Mouse (Mus musculus) forebrain, embryonic 12.5 days (tissue): ENCODE data around the gene Scpep1. TPM values are rescaled to one million over a fixed set of nuclear protein-coding genes. Genes with fewer than 3 reads are reported as not detected.

ENCODE experiments used
- ATAC-seq: fragments of 200-750 bp; cut with Nextera tagmentation; 2 replicates; pipeline ENCODE4 v1.8.0; 2017; ENCODE audit warnings: moderate TSS enrichment; ENCODE audit not compliant: low FRiP score
- H3K27ac ChIP-seq: fragments of 300-500 bp; sonication (generic); 2 replicates; pipeline ENCODE4 v1.5.1; 2016; ENCODE audit warnings: mild to moderate bottlenecking
- H3K27me3 ChIP-seq: fragments of 300-500 bp; sonication (generic); 2 replicates; pipeline ENCODE4 v1.6.1; 2016; ENCODE audit warnings: mild to moderate bottlenecking
- H3K36me3 ChIP-seq: fragments of 300-500 bp; sonication (generic); replicated peaks from 2 replicates; pipeline ENCODE4 v1.6.1; 2016; ENCODE audit warnings: mild to moderate bottlenecking
- H3K4me1 ChIP-seq: fragments of 300-500 bp; sonication (generic); 2 replicates; pipeline ENCODE4 v1.6.1; 2016
- H3K4me2 ChIP-seq: fragments of 300-500 bp; sonication (generic); 2 replicates; pipeline ENCODE4 v1.6.1; 2016; ENCODE audit warnings: mild to moderate bottlenecking, moderate library complexity
- H3K4me3 ChIP-seq: fragments of 300-500 bp; sonication (generic); replicated peaks from 2 replicates; pipeline ENCODE4 v1.5.1; 2016; ENCODE audit warnings: mild to moderate bottlenecking
- H3K9ac ChIP-seq: fragments of 300-500 bp; sonication (generic); 2 replicates; pipeline ENCODE4 v1.6.1; 2016; ENCODE audit warnings: mild to moderate bottlenecking
- H3K9me3 ChIP-seq: fragments of 300-500 bp; sonication (generic); 2 replicates; pipeline ENCODE4 v1.6.1; 2016
- WGBS: fragments of 180-500 bp; shearing (Covaris S2); methylation state at CpG from one replicate; pipeline ENCODE4 v1.1.7; 2016; 5-methylcytosine and 5-hydroxymethylcytosine counted together
- polyA plus RNA-seq: library from polyadenylated mRNA; unstranded; fragments of >200 nt; fragmentation: Nextera tagmentation; extraction: Ambion mirVana; gene quantifications from 2 replicates; pipeline ENCODE4 v1.2.1, GENCODE M21; 2016

Scpep1 gene
- polyA plus RNA-seq, 1 experiment from 2014 or later: 47.3 TPM

DNA sequence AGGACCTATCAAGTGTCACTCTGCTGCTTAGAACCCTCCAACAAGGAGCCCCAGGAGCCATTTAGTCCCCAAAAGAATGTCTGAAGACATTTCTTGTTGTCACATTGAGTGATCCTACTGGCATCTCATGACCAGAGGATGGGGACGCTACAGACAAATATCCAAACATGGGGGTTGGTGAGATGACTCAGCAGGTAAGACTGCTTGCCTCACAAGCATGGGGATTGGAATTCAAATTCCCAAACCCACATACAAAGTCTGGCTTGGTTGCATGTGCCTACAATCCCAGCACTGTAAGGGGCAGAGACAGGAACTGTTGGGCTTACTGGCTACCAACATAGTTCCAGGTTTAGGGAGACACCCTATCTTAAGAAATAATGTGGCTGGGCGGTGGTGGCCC lies 17.4 kb downstream of the Scpep1 start:
- no peak overlapping the region for H3K9ac ChIP-seq
- H3K27me3 ChIP-seq: no peaks in the 10 kb centered on the region
- H3K4me1 ChIP-seq: no peaks in the 10 kb centered on the region
- 86% methylated on average over 2 of the region's 2 CpGs for WGBS
- no peak overlapping the region for H3K4me2 ChIP-seq
- no peak overlapping the region for H3K4me3 ChIP-seq
- peaks cover 47% of the 10 kb centered on the region for H3K36me3 ChIP-seq
- ATAC-seq: no peak
- H3K9me3 ChIP-seq: no peaks in the 10 kb centered on the region
- H3K27ac ChIP-seq: no peak overlapping the region

DNA sequence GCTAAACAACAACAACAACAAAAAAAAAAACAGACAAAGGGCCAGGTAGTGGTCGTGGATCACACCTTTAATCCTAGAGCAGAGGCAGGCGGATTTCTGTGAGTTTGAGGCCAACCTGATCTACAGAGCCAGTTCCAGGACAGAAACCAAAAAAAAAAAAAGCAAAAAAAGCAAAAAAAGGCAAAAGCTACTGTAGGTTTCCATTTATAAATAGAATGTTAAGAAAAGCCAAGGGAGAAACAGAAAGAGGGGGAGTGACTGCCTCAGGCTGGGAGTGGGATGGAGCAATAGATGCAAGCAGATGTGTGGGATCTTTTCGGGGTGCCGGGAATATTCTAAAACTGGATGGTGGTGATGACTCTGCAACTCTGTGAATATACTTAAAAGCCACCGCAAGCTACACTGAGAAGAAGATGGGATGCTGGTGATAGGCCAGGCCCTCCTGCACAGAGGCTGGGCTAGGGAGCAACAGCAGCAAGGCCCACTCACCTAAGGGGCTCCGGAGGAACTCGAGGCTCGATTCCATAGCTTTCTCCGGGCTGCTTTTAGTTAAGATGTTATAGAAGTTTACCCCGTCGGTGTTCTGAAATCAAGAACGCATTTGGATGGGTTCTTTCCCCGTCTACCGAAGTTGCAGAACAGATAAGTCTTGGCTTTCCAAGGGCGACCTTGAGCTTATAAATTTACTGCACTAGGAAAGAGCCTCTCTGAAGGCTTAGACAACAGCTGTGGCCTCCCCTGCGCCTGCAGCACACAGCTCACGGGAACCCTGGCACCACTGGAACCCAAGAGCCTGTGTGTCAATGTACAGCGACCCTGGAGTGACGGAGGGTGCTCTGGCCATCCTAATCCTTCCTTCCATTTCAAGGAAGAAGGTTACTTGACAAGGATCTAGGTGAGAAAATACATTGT lies 20.9 kb downstream of the Scpep1 start:
- ATAC-seq: no peak
- H3K36me3 ChIP-seq: peaks cover 49% of the 10 kb centered on the region
- H3K9me3 ChIP-seq: no peaks in the 10 kb centered on the region
- H3K27me3 ChIP-seq: no peaks in the 10 kb centered on the region
- 95% methylated on average over 19 of the region's 19 CpGs for WGBS
- H3K27ac ChIP-seq: no peak overlapping the region
- no peak overlapping the region for H3K4me2 ChIP-seq
- H3K4me3 ChIP-seq: no peak overlapping the region
- H3K9ac ChIP-seq: no peak overlapping the region
- no peaks in the 10 kb centered on the region for H3K4me1 ChIP-seq

DNA sequence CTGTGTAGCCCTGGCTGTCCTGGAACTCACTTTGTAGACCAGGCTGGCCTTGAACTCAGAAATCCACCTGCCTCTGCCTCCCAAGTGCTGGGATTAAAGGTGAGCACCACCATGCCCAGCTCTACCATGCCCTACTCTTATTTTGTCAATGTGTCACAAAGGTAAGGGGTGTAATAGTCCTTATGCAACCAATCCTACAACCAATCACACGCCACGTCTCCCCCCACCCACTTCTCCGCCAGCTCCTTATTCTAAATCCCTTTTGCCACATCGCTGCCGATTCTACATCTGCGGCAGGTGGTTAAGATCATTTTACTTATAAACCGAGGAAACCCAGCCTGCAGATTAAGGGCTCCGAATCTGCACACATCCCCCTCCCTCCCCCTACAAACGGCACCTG lies 22.2 kb downstream of the Scpep1 start:
- Histone ChIP-seq H3K4me1 (no peaks in the 10 kb centered on the region), H3K9ac (no peak overlapping the region), H3K9me3 (no peaks in the 10 kb centered on the region), H3K27me3 (no peaks in the 10 kb centered on the region), H3K4me2 (no peak overlapping the region), H3K4me3 (no peak overlapping the region), H3K27ac (no peak overlapping the region), H3K36me3 (peaks cover 56% of the 10 kb centered on the region)
- no peak for ATAC-seq
- 93% methylated on average over 9 of the region's 9 CpGs for WGBS

DNA sequence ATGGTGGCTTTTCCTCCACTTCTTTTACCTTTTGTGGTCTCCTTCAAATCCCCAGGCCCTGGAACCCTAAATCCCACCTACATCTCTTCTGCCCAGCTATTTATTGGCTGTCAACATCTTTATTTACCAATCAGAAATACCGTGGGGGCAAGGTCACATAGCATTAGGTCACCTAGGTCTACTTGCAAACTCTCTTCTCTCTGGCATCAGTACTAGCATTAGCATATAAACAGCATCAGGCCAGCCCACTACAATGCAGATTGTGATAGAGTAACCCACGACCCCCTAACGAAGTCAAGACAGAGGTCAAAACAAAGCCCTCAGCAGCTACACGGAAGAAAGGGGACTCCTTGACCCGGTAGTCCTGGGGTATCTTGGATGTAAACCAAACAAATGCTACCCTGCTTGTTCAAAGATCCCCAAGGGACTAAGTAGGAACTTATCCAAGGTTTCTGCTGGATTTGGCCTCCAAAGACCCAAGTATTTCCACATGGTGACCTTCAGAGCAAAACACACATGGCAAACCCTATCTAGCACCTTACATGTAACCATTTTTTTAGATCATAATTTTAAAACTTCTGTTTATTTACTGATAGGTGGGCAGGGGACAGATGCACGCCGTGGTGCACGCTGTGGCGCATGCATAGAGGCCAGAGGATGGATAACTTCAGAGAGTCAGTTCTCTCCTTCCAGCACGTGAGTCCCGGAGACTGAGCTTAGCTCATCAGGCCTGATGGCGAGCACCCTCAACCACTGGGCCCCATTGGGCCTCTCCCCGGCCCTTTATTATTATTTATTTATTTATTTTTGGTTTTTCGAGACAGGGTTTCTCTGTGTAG lies 23.4 kb downstream of the Scpep1 start:
- 76% methylated on average over 14 of the region's 14 CpGs for WGBS

DNA sequence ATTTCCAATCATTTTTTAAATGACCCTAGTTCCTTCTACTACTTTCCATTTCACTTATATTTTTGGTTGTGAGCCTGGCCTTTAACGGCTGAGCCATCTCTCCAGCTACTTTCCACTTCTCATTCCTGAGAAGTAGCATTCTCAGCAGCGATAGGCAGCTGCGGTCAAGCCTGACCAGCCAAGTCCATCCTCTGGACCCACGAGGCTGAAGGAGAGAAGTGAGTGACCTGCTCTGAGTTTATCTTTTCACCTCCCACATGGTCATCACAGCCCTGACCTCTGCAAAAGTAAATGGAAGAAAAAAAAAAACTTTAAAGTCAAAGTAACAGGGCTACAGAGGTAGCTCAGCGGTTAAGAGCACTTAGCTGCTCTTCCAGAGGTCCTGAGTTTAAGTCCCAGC lies 28.7 kb downstream of the Scpep1 start:
- WGBS: 94% methylated on average over 5 of the region's 5 CpGs
- H3K27ac ChIP-seq: no peak overlapping the region
- peaks cover 68% of the 10 kb centered on the region for H3K36me3 ChIP-seq
- no peaks in the 10 kb centered on the region for H3K27me3 ChIP-seq
- no peak overlapping the region for H3K4me2 ChIP-seq
- H3K4me1 ChIP-seq: no peaks in the 10 kb centered on the region
- ATAC-seq: no peak
- H3K4me3 ChIP-seq: no peak overlapping the region
- H3K9ac ChIP-seq: no peak overlapping the region
- H3K9me3 ChIP-seq: no peaks in the 10 kb centered on the region

More for the DNA sequence above, 23.4 kb downstream of the Scpep1 start:
- no peak overlapping the region for H3K27ac ChIP-seq
- H3K27me3 ChIP-seq: no peaks in the 10 kb centered on the region
- H3K9ac ChIP-seq: no peak overlapping the region
- no peaks in the 10 kb centered on the region for H3K4me1 ChIP-seq
- peaks cover 57% of the 10 kb centered on the region for H3K36me3 ChIP-seq
- H3K9me3 ChIP-seq: no peaks in the 10 kb centered on the region
- no peak overlapping the region for H3K4me3 ChIP-seq
- no peak for ATAC-seq
- no peak overlapping the region for H3K4me2 ChIP-seq

DNA sequence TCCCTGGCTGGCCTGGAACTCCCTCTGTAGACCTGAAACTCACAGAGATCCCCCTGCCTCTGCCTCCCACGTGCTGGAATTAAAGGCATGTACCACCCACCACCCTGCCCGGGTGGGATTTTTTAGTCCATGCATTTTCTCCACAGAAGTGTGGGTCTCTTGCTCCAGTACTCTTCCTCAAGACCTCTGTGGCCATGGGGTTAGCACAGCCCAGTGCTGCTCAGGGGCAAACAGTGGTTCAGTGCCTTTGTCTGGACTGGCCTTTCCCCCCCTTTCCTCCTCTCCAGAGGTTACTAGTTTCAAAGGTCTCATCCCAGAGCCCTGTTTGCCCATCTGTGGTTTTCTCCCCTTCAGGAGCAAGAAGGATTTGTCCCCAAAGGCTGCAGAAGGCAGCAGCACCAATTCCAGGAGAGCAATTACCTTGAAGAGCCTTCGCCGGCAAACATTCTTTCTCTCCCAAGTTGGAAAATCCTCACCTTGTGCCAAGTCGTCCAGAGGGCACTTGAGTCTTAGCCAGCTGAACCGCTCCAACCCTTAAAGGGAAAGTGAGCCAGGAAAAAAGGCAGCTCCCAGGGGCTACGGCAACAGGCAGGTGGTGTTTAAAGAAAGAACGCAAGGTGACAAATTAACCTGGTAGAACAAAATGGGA lies 45.8 kb downstream of the Scpep1 start:
- H3K27ac ChIP-seq: no peak overlapping the region
- no peaks in the 10 kb centered on the region for H3K4me1 ChIP-seq
- no peak overlapping the region for H3K4me2 ChIP-seq
- no peaks in the 10 kb centered on the region for H3K27me3 ChIP-seq
- no peak overlapping the region for H3K4me3 ChIP-seq
- ATAC-seq: no peak
- 89% methylated on average over 8 of the region's 8 CpGs for WGBS
- no peak overlapping the region for H3K9ac ChIP-seq
- H3K9me3 ChIP-seq: no peaks in the 10 kb centered on the region
- H3K36me3 ChIP-seq: no peaks in the 10 kb centered on the region

DNA sequence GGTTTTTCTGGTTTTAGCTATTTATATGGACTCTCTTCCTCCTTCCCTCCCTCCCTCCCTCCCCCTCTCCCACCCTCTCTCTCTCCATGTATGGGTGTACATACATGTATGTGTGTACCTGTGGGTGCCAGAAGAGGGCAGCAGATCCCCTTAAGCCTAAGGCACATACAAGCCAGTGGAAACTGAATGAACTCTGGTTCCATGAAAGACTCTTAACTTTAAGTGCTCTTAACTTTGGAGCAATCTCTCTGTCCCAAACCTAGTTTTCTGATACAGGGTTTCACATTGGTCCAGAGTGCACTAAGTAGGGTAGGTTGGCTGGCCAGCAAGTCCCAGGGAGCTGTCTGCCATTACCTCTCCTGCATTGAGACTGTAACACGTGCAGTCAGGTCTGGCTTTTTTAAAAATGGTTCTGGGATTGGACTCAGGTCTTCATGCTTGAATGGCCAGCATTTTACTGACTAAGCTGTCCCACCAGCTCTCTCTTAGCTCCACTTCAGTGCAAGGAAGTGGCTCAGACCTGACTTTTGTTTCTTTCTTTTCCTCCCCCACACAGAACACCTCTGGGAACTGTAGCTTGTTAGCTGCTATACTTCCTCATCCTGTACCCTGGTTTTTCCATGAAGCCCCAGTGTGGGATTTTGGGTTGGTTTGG lies 46.6 kb downstream of the Scpep1 start:
- H3K27ac ChIP-seq: no peak overlapping the region
- no peaks in the 10 kb centered on the region for H3K36me3 ChIP-seq
- WGBS: 94% methylated on average over 1 of the region's 1 CpGs
- H3K27me3 ChIP-seq: no peaks in the 10 kb centered on the region
- H3K9ac ChIP-seq: no peak overlapping the region
- H3K4me3 ChIP-seq: no peak overlapping the region
- H3K9me3 ChIP-seq: no peaks in the 10 kb centered on the region
- no peak for ATAC-seq
- no peaks in the 10 kb centered on the region for H3K4me1 ChIP-seq
- H3K4me2 ChIP-seq: no peak overlapping the region

DNA sequence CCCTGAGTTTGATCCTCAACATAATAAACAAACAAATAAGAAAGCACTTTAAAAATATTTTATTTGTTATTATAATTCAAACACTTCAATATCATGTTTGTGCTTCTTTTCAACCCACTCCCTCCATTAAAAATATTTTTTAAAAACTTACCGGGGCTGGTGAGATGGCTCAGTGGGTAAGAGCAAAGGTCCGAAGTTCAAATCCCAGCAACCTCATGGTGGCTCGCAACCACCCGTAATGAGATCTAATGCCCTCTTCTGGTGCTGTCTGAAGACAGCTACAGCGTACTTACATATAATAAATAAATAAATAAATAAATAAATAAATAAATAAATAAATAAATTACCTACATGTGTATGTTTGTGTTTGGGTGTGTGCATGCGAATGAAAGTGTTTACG lies 47.4 kb downstream of the Scpep1 start:
- ATAC-seq: no peak
- no peaks in the 10 kb centered on the region for H3K4me1 ChIP-seq
- no peaks in the 10 kb centered on the region for H3K27me3 ChIP-seq
- H3K27ac ChIP-seq: no peak overlapping the region
- H3K9ac ChIP-seq: no peak overlapping the region
- H3K36me3 ChIP-seq: no peaks in the 10 kb centered on the region
- H3K9me3 ChIP-seq: no peaks in the 10 kb centered on the region
- H3K4me2 ChIP-seq: no peak overlapping the region
- WGBS: 96% methylated on average over 7 of the region's 7 CpGs
- H3K4me3 ChIP-seq: no peak overlapping the region

DNA sequence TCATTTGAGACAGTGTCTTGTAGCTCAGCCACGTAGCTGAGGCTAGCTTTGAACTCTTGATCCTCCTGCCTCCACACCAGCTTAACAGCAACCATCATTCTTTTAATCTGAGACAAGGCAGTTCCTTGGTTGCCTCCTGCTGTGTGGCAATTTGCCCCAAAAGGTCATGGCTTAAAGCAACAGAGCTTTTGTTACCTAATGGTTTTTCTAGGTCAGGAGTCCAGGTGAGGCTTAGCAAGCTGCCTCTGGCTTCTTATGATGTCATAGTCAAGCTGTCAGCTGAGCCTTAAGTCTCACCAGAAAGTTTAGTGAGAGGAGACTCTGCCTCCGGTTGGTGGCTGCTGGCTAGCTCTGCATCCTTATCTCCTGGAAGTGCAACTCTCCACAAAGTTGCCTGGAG lies 49.6 kb downstream of the Scpep1 start:
- H3K36me3 ChIP-seq: no peaks in the 10 kb centered on the region
- 31% methylated on average over 2 of the region's 2 CpGs for WGBS
- H3K4me2 ChIP-seq: no peak overlapping the region
- H3K9me3 ChIP-seq: no peaks in the 10 kb centered on the region
- no peak overlapping the region for H3K9ac ChIP-seq
- H3K4me3 ChIP-seq: no peak overlapping the region
- no peak for ATAC-seq
- H3K27me3 ChIP-seq: no peaks in the 10 kb centered on the region
- no peaks in the 10 kb centered on the region for H3K4me1 ChIP-seq
- no peak overlapping the region for H3K27ac ChIP-seq

DNA sequence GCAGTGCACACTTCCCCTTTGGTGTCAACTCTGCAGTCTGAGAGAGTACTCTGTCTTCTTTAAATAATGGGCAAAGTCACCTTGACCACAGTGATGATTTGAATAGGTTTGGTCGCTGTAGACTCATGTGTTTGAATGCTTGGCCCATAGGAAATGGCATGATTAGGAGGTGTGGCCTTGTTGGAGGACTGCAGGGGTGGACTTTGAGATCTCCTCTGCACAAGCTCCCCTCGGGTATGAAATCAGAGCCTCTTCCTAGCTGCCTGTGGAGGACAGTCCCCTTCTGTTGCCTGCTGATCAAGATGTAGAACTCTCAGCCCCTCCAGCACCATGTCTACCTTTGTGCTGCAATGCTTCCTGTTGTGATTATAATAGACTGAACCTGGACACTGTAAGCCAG lies 51.2 kb downstream of the Scpep1 start:
- 79% methylated on average over 2 of the region's 2 CpGs for WGBS
- H3K27me3 ChIP-seq: no peaks in the 10 kb centered on the region
- H3K9me3 ChIP-seq: no peaks in the 10 kb centered on the region
- no peak overlapping the region for H3K4me2 ChIP-seq
- H3K36me3 ChIP-seq: no peaks in the 10 kb centered on the region
- no peak overlapping the region for H3K4me3 ChIP-seq
- no peaks in the 10 kb centered on the region for H3K4me1 ChIP-seq
- no peak overlapping the region for H3K27ac ChIP-seq
- H3K9ac ChIP-seq: no peak overlapping the region
- no peak for ATAC-seq

DNA sequence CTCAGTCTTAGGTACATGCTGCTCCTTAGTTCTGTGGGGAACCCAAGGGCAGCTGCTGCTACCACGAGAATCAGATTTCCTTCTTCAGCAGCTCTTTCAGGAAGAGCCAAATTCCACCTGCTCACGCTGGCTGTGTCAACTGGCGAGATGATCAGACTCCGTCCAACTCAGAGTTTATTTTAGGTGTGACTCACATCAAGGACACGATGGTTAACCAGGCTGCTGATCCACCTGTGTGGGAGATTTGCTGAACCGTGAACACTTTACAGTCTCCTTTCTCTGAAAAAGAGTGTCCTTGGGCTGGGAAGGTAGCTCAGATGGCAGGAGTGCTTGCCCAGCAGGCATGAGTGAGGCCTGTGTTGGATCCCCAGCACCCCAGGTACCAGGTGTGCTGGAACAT lies 52.5 kb downstream of the Scpep1 start:
- no peaks in the 10 kb centered on the region for H3K9me3 ChIP-seq
- peaks cover 4% of the 10 kb centered on the region; the same call in 1 of the 2 replicates for H3K27me3 ChIP-seq
- H3K36me3 ChIP-seq: no peaks in the 10 kb centered on the region
- no peak overlapping the region for H3K27ac ChIP-seq
- WGBS: 88% methylated on average over 6 of the region's 6 CpGs
- H3K4me2 ChIP-seq: no peak overlapping the region
- no peak overlapping the region for H3K9ac ChIP-seq
- no peaks in the 10 kb centered on the region; the same call in 1 of the 2 replicates for H3K4me1 ChIP-seq
- H3K4me3 ChIP-seq: no peak overlapping the region
- ATAC-seq: no peak

DNA sequence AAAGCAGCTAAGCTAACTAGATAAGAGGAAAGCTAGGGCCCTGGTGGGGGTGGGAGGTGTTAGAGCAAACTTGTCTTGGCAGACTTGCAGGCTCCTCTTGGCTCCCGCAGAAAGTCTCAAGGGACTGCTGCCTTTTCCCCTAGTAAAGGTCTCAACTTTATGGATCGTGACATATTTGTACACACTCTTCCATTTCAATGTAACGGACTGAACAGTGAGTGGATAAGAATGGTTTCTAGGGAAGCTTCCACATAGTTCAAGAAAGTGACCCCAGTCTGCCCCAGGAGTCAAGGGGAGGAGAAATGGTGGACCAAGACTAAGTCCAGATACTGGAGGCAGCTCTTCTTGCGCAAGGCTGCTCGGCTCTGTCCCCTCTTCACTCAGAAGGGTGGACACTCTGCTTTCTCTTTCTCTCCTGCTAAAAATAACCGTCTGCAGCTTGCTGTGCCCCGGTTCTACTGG lies 53.9 kb downstream of the Scpep1 start:
- Histone ChIP-seq H3K9me3 (no peaks in the 10 kb centered on the region), H3K4me2 (no peak overlapping the region), H3K27me3 (peaks cover 10% of the 10 kb centered on the region; the same call in 1 of the 2 replicates), H3K4me3 (no peak overlapping the region), H3K4me1 (no peaks in the 10 kb centered on the region; the same call in 1 of the 2 replicates), H3K9ac (no peak overlapping the region), H3K27ac (no peak overlapping the region), H3K36me3 (no peaks in the 10 kb centered on the region)
- WGBS: 91% methylated on average over 7 of the region's 7 CpGs
- ATAC-seq: no peak
